Mouse (Mus musculus) heart, adult 8-10 months (tissue): ENCODE results near the gene Isg15. TPM values are rescaled to one million over a fixed set of nuclear protein-coding genes. Genes with fewer than 3 reads are reported as not detected.
"Not testable (repeated sequence)": the region's sequence is repeated elsewhere in the genome, so short reads cannot be mapped to it uniquely, and the experiment has no call there.

Experiments used
- DNase-seq: peaks from one replicate; pipeline ENCODE4 v3.0.0; 2022; ENCODE audit warnings: low spot score
- microRNA-seq: library from miRNA; unstranded; fragments of <30 nt; microRNA quantifications from one replicate; pipeline ENCODE4 v1.2.0, GENCODE M21; 2022
- total RNA-seq, 4 experiments: library from RNA; stranded (reverse); gene quantifications; 2 replicates each; pipeline ENCODE4 v1.2.4; 2022

Gene Isg15
- total RNA-seq, 4 experiments from 2014 or later = 1.7 to 2.8 (median 2.0) TPM

DNA sequence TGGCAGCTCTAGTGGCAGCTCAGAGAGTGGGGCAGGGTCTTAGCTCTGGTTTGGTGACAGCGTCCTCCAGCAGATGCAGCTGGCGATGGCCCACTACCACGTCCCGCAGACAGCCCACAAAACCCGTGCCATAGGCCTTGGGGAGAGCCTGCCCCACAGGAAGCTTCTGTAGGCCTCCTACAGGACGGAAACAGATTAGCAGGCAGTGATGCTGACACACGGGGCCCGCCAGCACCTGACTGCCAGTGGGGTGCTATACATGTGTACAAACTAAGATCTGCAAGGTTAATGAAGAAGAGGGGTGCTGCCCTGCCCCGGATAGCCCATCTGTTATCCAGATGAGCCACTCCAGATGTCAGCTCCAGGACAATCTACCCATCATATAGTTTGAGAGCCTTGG lies 34.1 kb downstream of the Isg15 start:
- no peak for DNase-seq

- DNase-seq = no peak
Observed at GRCm38 (mm10) chr4:156154771-156155170, 45.8 kb downstream of the Isg15 start.

- DNase-seq = not testable (repeated sequence)
Observed at GRCm38 (mm10) chr4:156150887-156151286, 49.7 kb downstream of the Isg15 start.

Small RNAs within 50 kb of the gene (microRNA-seq; reads per million reads assigned to microRNA genes)
- gene Mir7658 = 2.5 reads per million

Other genes with a start within 250 kb of the Isg15 start
- 10 to 100 TPM; 17.5 to 20.9 (median 18.4) TPM for gene C1qtnf12, start 238.5 kb downstream of the Isg15 start, total RNA-seq
- 1 to 10 TPM; 2.6 to 3.2 (median 2.8) TPM for gene B3galt6, start 208.2 kb downstream of the Isg15 start, total RNA-seq
- 100 to 1,000 TPM in 1 of 4 experiments, 10 to 100 TPM in 3; 72.8 to 103 (median 87.1) TPM for gene Sdf4, start 207.9 kb downstream of the Isg15 start, total RNA-seq
- not detected for gene Tnfrsf4, start 187.0 kb downstream of the Isg15 start, total RNA-seq
- gene Tnfrsf18, start 174.7 kb downstream of the Isg15 start, total RNA-seq = under 1 TPM in 2 of 4 experiments, not detected in 2; 0.25 to 0.75 TPM
- under 1 TPM in 1 of 4 experiments, not detected in 3; 0.28 TPM for gene Ttll10, start 141.4 kb downstream of the Isg15 start, total RNA-seq
- gene 9430015G10Rik, start 90.8 kb downstream of the Isg15 start, total RNA-seq = 1 to 10 TPM; 2.1 to 3.3 (median 2.3) TPM
- under 1 TPM in 1 of 4 experiments, not detected in 3; 0.09 TPM for gene Rnf223, start 70.3 kb downstream of the Isg15 start, total RNA-seq
- gene Agrn, start 3.3 kb downstream of the Isg15 start, total RNA-seq = 10 to 100 TPM; 21.0 to 27.6 (median 24.5) TPM
- 10 to 100 TPM; 10.1 to 14.4 (median 12.2) TPM for gene AW011738, start 2.5 kb upstream of the Isg15 start, total RNA-seq
- gene Perm1, start 15.1 kb upstream of the Isg15 start, total RNA-seq = 100 to 1,000 TPM; 327 to 378 (median 333) TPM
- 10 to 100 TPM in 3 of 4 experiments, 1 to 10 TPM in 1; 9.5 to 11.8 (median 10.9) TPM for gene Plekhn1, start 34.0 kb upstream of the Isg15 start, total RNA-seq
- 10 to 100 TPM; 22.1 to 24.5 (median 22.8) TPM for gene Noc2l, start 35.2 kb upstream of the Isg15 start, total RNA-seq
- gene Samd11, start 54.8 kb upstream of the Isg15 start, total RNA-seq = under 1 TPM in 2 of 4 experiments, not detected in 2; 0.22 TPM
- gene Vmn2r-ps159, start 130.3 kb upstream of the Isg15 start, total RNA-seq = not detected